Mouse (Mus musculus): ENCODE data around the gene Gm9821.
A peak's percentile ranks its signal among the peaks of the same experiment; 100 is the strongest.

Gene Gm9821

GRCm38 (mm10) chr2:91987542-91987941, 42.0 kb downstream of the Gm9821 start:
- H3K36me3 ChIP-seq (ENCODE audit: insufficient read depth, low read length): peaks cover 4% of the 10 kb centered on the region; the same call in 1 of the 2 replicates
- TF ChIP-seq POU5F1 (IDR thresholded peaks at IDR 0.05; ENCODE audit: borderline replicate concordance, low read length) (no peak), CTCF (conservative IDR thresholded peaks at IDR 0.05; ENCODE audit: low read length) (peak; percentile 94)
- H3K4me3 ChIP-seq (replicated peaks; ENCODE audit: low read length): no peak overlapping the region
- H3K4me1 ChIP-seq (replicated peaks; ENCODE audit: low read depth, low read length): peaks cover 50% of the 10 kb centered on the region
- peaks cover 20% of the 10 kb centered on the region for H3K27me3 ChIP-seq (ENCODE audit: insufficient read depth, low read length)
- no peaks in the 10 kb centered on the region for H3K9me3 ChIP-seq (ENCODE audit: low read length)

- Histone ChIP-seq H3K27me3 (ENCODE audit: insufficient read depth, low read length) (peaks cover 17% of the 10 kb centered on the region), H3K36me3 (ENCODE audit: insufficient read depth, low read length) (peaks cover 4% of the 10 kb centered on the region; the same call in 1 of the 2 replicates), H3K4me3 (replicated peaks; ENCODE audit: low read length) (no peak overlapping the region), H3K4me1 (replicated peaks; ENCODE audit: low read depth, low read length) (peaks cover 37% of the 10 kb centered on the region), H3K9me3 (ENCODE audit: low read length) (no peaks in the 10 kb centered on the region)
- TF ChIP-seq CTCF (conservative IDR thresholded peaks at IDR 0.05; ENCODE audit: low read length): peak; percentile 90
- no peak for TF ChIP-seq NANOG (IDR thresholded peaks at IDR 0.05; ENCODE audit: borderline replicate concordance, low read length)
These were observed 44.2 kb downstream of the Gm9821 start for GRCm38 (mm10) chr2:91989750-91990149.

GRCm38 (mm10) chr2:91993409-91993808, 47.9 kb downstream of the Gm9821 start:
- peaks cover 4% of the 10 kb centered on the region; the same call in 1 of the 2 replicates for H3K36me3 ChIP-seq (ENCODE audit: insufficient read depth, low read length)
- H3K4me1 ChIP-seq (replicated peaks; ENCODE audit: low read depth, low read length): peaks cover 21% of the 10 kb centered on the region
- no peak overlapping the region for H3K4me3 ChIP-seq (replicated peaks; ENCODE audit: low read length)
- H3K9me3 ChIP-seq (ENCODE audit: low read length): no peaks in the 10 kb centered on the region
- TF ChIP-seq POU5F1 (IDR thresholded peaks at IDR 0.05; ENCODE audit: borderline replicate concordance, low read length): no peak
- no peak for TF ChIP-seq NANOG (IDR thresholded peaks at IDR 0.05; ENCODE audit: borderline replicate concordance, low read length)
- no peak for TF ChIP-seq CTCF (conservative IDR thresholded peaks at IDR 0.05; ENCODE audit: low read length)
- H3K27me3 ChIP-seq (ENCODE audit: insufficient read depth, low read length): peaks cover 19% of the 10 kb centered on the region

GRCm38 (mm10) chr2:91996006-91996405, 50.5 kb downstream of the Gm9821 start:
- H3K9me3 ChIP-seq (ENCODE audit: low read length): no peaks in the 10 kb centered on the region
- H3K4me1 ChIP-seq (replicated peaks; ENCODE audit: low read depth, low read length): peaks cover 21% of the 10 kb centered on the region
- no peaks in the 10 kb centered on the region for H3K36me3 ChIP-seq (ENCODE audit: insufficient read depth, low read length)
- peaks cover 19% of the 10 kb centered on the region for H3K27me3 ChIP-seq (ENCODE audit: insufficient read depth, low read length)
- TF ChIP-seq CTCF (conservative IDR thresholded peaks at IDR 0.05; ENCODE audit: low read length): no peak
- no peak for TF ChIP-seq POU5F1 (IDR thresholded peaks at IDR 0.05; ENCODE audit: borderline replicate concordance, low read length)
- TF ChIP-seq NANOG (IDR thresholded peaks at IDR 0.05; ENCODE audit: borderline replicate concordance, low read length): no peak
- no peak overlapping the region for H3K4me3 ChIP-seq (replicated peaks; ENCODE audit: low read length)

All from E14TG2a.4 (cell line).